Mouse (Mus musculus) cerebellum, postnatal 25 days (tissue): ENCODE results near the gene Bach2.

Experiments used
- DNase-seq, 2 experiments: peaks; one replicate each; pipeline ENCODE4 v3.0.0; 2021; ENCODE audit warnings: mixed read lengths in 2 of 2

The Bach2 gene

DNA sequence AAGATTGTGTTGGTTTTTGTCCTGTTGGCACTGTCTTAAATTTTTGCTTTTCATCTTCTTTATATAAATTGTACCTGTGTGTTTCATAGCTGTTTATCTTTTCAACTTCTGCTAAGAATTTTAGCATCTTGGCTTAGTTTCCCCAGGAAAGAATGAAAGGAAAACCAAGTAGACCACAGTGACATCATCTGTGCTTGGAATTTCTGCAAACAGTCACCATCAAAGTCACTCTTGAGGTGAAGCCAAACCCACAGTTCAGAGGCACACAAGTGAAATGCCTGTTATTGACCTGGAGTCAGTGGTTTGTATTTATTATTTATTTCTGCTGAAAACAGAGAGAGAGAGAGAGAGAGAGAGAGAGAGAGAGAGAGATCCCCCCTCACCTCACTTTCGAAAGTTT lies 95.5 kb downstream of the Bach2 start:
- no peak for DNase-seq

GRCm38 (mm10) chr4:32334765-32335164 lies 96.2 kb downstream of the Bach2 start:
- no peak for DNase-seq

DNA sequence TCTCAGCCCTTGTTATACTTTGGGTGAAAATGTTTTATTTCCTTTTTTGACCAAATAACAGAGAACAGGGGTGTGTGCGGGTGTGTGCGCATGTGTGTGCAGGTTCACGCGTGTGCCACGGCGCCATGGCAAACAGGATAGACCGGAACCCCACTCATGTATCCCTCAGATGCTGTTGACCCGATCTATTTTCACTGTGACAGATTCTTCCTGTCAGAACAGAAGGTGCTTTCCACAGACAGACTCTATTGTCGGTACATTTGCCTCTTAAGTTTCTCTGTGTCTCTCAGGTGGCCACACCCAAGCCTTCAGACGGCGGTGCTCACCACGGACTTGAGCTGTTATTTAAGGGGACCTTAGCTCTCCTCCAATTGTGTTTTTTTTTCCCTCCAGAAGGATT lies 97.1 kb downstream of the Bach2 start:
- DNase-seq: no peak

DNA sequence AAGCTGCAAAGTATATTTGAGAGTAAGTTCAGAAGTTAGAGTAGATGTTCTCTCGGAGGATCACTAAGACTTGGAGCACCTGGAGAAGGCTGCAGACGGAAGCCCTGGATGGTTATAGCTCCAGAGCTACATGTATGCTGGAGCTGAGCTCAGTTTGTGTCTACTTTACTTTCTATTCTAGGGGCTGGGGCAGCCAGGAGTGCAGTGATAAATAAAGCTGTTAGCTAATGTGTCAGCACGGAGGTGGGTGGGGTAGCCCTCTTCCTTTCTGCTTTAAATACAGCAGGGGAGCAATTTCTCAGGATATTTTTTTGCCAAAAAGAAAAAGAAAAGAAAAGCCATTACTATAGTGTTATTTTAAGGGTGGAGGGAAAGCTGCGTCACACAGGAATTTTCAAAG lies 98.0 kb downstream of the Bach2 start:
- DNase-seq: no peak

GRCm38 (mm10) chr4:32337638-32338037 lies 99.0 kb downstream of the Bach2 start:
- no peak for DNase-seq

DNA sequence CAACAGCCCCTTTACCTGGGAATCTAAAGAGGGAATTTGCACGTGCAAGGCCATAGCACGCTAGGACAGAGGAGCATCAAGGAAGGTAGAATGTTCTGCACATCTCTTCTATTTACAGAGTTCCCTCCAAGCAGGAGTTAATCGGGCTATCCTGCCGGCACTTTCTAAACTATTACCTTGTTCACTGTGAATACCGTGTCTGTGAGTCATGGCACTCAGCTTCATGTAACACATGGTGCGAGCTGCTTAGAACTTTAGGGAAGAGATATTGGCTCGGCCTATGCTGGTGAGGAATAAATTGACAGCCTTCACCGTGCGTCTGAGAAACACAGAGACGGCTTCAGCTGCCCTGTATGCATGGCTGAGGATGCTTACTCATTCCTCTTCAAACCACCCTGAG lies 99.8 kb downstream of the Bach2 start:
- no peak for DNase-seq

DNA sequence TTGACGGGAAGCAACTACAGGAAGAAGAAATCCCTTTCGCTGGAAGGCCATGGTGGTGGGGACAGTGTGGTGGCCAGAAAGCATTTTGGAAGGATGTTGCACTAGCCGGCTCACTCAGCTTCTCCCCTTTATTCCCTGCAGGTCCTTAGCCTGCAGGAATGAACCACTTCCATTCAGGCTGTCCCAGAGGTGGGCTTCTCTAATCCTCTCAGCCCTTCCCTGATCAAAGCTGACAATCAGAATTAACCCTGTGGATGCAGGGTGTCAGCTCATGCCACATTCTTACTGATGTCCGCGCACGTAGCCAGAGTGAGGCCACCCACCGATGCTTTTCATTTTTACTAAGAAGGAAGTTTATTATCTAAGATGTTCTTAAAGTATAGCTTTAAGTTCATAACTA lies 102.2 kb downstream of the Bach2 start:
- DNase-seq: no peak

- DNase-seq: peak in 1 of 2 experiments; percentile 43
Observed at GRCm38 (mm10) chr4:32342269-32342668, 103.7 kb downstream of the Bach2 start.

- DNase-seq: no peak
Observed at GRCm38 (mm10) chr4:32343256-32344165, 104.9 kb downstream of the Bach2 start.

GRCm38 (mm10) chr4:32344276-32344675 lies 105.7 kb downstream of the Bach2 start:
- DNase-seq: no peak

DNA sequence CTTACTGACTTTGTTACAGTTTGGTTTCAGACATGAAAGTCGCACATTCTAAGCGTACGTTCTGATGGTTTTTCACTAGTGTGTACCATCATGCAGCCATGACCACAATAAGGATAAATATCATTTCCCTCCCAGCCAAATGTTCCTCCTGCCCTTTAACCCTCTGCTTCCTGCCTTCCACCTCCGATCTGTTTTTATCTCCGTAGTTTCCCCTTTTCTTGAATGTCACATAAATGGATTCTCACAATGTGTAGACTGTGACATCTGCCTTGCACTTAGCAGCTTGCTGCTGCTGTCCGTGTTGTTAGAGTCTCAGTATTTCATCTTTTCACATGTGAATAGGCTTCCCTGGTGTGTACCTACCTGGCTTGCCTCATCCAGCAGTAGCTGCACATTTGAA lies 108.6 kb downstream of the Bach2 start:
- DNase-seq: no peak

DNA sequence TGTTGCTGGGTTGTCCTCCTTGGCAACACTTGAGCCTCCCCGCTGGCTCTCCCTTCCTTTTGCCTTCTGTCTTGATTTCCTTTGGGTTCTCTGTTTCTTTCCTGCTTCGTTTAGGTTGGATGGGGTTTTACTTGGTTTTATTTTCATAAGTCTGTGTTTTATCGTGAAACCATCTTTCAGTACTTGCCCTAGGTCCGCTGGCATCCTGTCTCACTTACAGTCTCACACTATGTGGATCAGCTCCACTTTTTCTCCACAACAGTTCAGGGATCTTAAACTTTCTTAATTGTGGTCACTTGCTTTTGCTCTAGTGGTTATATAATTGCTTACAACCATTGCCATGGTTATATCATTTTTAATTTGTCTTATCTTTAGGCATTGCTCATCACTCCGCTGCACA lies 109.1 kb downstream of the Bach2 start:
- no peak for DNase-seq

GRCm38 (mm10) chr4:32349361-32349760 lies 110.8 kb downstream of the Bach2 start:
- no peak for DNase-seq

DNA sequence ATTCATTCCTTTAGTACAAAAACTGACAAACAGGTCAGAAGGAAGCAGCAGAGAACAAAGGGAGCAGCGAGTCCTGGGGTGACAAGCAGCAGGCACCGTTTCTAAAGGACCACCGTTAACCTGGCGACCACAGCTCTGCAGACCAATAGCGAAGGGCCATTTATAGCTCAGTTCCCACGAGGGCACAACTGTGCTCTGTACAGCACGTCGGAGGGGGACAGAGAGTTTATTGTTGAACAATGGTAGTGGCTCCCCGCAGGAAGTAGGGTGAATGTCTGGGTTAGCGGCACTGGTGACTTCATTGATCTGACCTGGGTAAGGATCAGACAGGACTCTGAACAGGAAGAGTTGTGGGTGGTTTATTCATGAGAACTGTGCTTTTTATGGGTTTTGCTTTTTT lies 112.6 kb downstream of the Bach2 start:
- no peak for DNase-seq

GRCm38 (mm10) chr4:32351661-32352246 lies 113.2 kb downstream of the Bach2 start:
- DNase-seq: no peak

GRCm38 (mm10) chr4:32352442-32352841 lies 113.8 kb downstream of the Bach2 start:
- DNase-seq: no peak

DNA sequence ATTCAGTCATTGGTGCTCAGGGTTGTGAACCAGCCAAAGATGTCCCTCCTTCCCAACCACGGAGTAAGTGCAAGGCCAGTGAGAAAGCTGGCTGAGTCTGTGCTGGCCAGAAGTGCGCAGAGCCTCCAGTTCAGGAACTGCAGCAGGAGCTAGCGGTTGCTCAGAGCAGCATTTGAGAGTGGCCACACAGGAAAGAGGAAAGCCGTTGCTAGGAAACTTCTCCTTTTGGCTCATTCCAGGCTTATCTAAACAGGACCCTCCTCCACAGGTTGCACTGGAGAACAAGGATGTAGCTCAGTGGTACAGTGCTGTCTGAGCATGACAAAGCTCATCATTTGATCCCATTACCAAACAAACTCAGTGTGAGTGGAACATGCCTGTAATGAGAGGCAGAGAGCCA lies 114.2 kb downstream of the Bach2 start:
- DNase-seq: no peak

DNA sequence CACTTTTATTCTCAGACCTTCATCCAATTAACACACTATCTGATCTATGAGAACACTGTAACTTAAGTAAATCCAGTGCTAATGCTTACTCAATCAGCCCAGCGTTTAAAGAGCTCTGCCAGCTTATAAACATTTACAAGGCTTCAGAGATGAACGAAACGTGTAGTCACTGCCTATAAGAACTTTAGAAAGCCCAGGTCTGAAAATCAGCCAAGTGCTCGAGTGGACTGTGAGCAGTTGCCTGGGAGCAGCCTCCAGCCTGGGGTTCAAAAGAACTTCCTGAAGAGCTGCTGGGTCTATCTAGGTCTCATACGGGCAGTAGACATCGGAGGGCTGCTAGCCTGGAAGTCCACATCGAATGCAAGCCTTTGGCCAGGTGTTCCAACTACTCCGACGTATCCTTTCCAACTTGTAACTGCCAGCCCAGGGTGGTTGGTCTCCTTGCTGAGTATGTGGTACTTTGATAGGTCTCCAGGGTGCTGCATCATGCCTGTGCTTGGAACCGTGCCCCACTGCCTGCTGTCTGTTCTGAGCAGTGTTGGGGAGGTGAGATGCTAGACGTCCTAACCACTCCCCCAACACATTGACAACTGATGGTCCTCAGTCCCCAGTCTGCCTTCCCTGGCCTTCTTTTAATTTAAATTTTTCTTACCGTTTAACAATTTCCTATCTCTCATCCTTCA lies 117.5 kb downstream of the Bach2 start:
- DNase-seq: peak in 1 of 2 experiments; percentile 31

GRCm38 (mm10) chr4:32357996-32358600 lies 119.5 kb downstream of the Bach2 start:
- no peak for DNase-seq

- no peak for DNase-seq
Observed at GRCm38 (mm10) chr4:32358602-32359464, 120.2 kb downstream of the Bach2 start.

- no peak for DNase-seq
Observed at GRCm38 (mm10) chr4:32359634-32360033, 121.0 kb downstream of the Bach2 start.

GRCm38 (mm10) chr4:32360496-32360895 lies 121.9 kb downstream of the Bach2 start:
- DNase-seq: no peak
